Mouse (Mus musculus) liver, adult 2 months (tissue): Measurements from ENCODE around the gene Ttc16.

ENCODE experiments used
- CTCF ChIP-seq: fragments of 200-500 bp; IDR thresholded peaks from 2 replicates; pipeline ENCODE4 v1.5.1; 2011; ENCODE audit warnings: low read depth, low read length, control low read depth
- POLR2A ChIP-seq: fragments of 200-500 bp; IDR thresholded peaks from 2 replicates; pipeline ENCODE4 v1.6.1; 2011; ENCODE audit warnings: low read length, control low read depth; ENCODE audit not compliant: insufficient read depth; ENCODE audit errors: extremely low read depth

GRCm38 (mm10) chr2:32734933-32735332, 40.5 kb downstream of the Ttc16 start:
- TF ChIP-seq CTCF (no peak), POLR2A (no peak)
